Mouse (Mus musculus): ENCODE results near the gene Hist1h4d. TPM values are rescaled to one million over a fixed set of nuclear protein-coding genes. Genes with fewer than 3 reads are reported as not detected.
"Not testable (repeated sequence)": the region's sequence is repeated elsewhere in the genome, so short reads cannot be mapped to it uniquely, and the experiment has no call there.

Hist1h4d gene
- polyA plus RNA-seq, 1 experiment from 2014 or later, result 124 TPM

DNA sequence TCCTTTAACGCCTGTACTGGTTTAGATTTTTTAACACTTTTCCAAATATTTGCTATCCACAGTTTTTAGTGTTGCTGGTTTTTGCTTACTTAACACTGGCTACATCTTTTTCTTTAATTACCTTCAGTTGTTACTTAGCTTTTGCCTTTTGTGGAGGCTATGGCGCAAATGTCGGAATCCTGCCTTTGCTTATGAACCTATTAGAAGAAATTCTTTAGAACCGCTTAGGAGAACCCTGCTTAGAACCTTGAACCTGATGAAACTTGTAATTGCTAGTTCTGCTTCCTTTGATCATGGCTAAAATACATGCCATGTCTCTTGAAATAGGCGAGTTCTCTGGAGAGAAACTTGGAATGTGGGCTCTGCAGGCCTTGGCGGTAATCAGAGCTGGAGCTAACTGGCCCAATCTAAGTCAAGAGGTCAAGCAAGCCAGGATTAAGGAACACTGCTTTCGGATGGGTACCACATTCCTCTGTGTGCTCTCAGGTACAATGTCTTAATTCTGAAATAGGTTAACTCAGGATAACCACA lies 5.0 kb upstream of the Hist1h4d start:
- DNase-seq (ENCODE audit: low spot score, missing footprints) (peak; percentile 93), ATAC-seq (ENCODE audit: low FRiP score) (no peak)
- H3K9me3 ChIP-seq (ENCODE audit: control insufficient read depth, low read length), result no peaks in the 10 kb centered on the region
- H3K4me3 ChIP-seq (ENCODE audit: low read depth, low read length), result peak overlapping the region; percentile 39
- no peaks in the 10 kb centered on the region for H3K36me3 ChIP-seq (ENCODE audit: control insufficient read depth, insufficient read depth, low read length)
- peak overlapping the region; percentile 81 for H3K27ac ChIP-seq (ENCODE audit: low read depth, low read length)
- H3K4me2 ChIP-seq, result peak overlapping the region; percentile 61
- H3K9ac ChIP-seq (ENCODE audit: low read length), result peak overlapping the region; percentile 77
- H3K27me3 ChIP-seq (ENCODE audit: control insufficient read depth, insufficient read depth, low read length), result no peaks in the 10 kb centered on the region
- 1% methylated on average over 7 of the region's 7 CpGs for WGBS
- H3K4me1 ChIP-seq (ENCODE audit: control insufficient read depth, insufficient read depth, low read length), result peaks cover 11% of the 10 kb centered on the region

DNA sequence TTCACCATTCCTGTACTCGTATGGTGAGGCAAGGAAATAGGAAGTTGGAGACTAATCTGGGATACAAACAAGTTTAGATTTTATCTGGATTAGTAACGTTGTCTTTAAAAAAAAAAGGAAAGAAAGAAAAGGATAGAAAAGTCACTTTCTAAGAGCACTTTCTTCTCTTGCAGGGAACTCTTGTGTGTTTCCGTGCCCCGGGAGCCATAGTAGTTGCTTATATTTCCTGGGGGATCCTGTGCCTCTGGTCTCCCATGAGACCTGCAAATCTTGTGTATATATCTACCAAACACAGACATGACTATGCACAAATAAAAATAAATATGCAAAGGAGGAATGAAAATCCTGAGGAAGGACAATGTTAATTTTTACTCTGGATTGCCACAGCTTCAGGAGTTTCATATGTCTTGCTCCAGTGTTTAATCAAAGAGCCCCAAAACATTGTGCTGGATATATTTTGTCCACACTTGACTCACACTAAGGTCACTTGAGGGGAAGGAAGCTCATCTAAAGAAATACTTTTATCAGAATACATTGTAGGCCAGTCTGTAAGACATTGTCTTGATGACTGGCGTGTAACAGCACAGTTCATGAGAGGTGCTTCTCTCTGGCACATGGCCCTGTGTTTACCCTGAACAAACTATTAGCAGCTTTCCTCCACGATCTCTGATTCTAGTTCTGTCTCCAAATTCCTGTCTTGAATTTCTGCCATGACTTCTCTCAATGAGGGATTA lies 4.3 kb upstream of the Hist1h4d start:
- no peaks in the 10 kb centered on the region for H3K36me3 ChIP-seq (ENCODE audit: control insufficient read depth, insufficient read depth, low read length)
- DNase-seq (ENCODE audit: low spot score, missing footprints) (peak; percentile 91), ATAC-seq (ENCODE audit: low FRiP score) (no peak)
- 50% methylated on average over 6 of the region's 6 CpGs for WGBS
- H3K27ac ChIP-seq (ENCODE audit: low read depth, low read length), result peak overlapping the region; percentile 81
- H3K4me3 ChIP-seq (ENCODE audit: low read depth, low read length), result peak overlapping the region; percentile 39
- H3K9me3 ChIP-seq (ENCODE audit: control insufficient read depth, low read length), result no peaks in the 10 kb centered on the region
- no peaks in the 10 kb centered on the region for H3K27me3 ChIP-seq (ENCODE audit: control insufficient read depth, insufficient read depth, low read length)
- peak overlapping the region; percentile 61 for H3K4me2 ChIP-seq
- H3K4me1 ChIP-seq (ENCODE audit: control insufficient read depth, insufficient read depth, low read length), result peaks cover 11% of the 10 kb centered on the region
- H3K9ac ChIP-seq (ENCODE audit: low read length), result peak overlapping the region; percentile 77

DNA sequence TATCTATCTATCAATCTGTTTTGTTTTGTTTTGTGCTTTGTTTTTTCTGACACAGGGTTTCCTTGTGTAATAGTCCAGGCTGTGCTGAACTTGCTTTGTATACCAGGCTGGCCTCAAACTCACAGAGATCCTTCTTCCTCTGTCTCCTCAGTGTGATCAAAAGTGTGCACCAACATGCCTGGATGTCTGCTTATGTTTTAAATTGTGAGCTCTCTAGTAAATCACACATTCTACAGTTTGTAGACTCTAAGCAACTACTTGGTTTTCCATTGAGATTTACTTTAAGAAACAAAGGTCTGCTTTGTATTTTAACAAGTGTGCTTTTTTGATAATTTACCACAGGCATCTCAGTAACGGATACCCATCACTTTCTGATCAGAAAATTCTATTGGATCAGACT lies 3.6 kb upstream of the Hist1h4d start:
- H3K27me3 ChIP-seq (ENCODE audit: control insufficient read depth, insufficient read depth, low read length), result no peaks in the 10 kb centered on the region
- no peak overlapping the region for H3K4me2 ChIP-seq
- no peaks in the 10 kb centered on the region for H3K36me3 ChIP-seq (ENCODE audit: control insufficient read depth, insufficient read depth, low read length)
- H3K9me3 ChIP-seq (ENCODE audit: control insufficient read depth, low read length), result no peaks in the 10 kb centered on the region
- DNase-seq (ENCODE audit: low spot score, missing footprints), result peak; percentile 84
- H3K27ac ChIP-seq (ENCODE audit: low read depth, low read length), result no peak overlapping the region; the same call in 1 of the 2 replicates
- ATAC-seq (ENCODE audit: low FRiP score), result no peak
- H3K4me1 ChIP-seq (ENCODE audit: control insufficient read depth, insufficient read depth, low read length), result peaks cover 12% of the 10 kb centered on the region
- 100% methylated on average over 1 of the region's 1 CpGs for WGBS
- H3K4me3 ChIP-seq (ENCODE audit: low read depth, low read length), result no peak overlapping the region
- no peak overlapping the region for H3K9ac ChIP-seq (ENCODE audit: low read length)

DNA sequence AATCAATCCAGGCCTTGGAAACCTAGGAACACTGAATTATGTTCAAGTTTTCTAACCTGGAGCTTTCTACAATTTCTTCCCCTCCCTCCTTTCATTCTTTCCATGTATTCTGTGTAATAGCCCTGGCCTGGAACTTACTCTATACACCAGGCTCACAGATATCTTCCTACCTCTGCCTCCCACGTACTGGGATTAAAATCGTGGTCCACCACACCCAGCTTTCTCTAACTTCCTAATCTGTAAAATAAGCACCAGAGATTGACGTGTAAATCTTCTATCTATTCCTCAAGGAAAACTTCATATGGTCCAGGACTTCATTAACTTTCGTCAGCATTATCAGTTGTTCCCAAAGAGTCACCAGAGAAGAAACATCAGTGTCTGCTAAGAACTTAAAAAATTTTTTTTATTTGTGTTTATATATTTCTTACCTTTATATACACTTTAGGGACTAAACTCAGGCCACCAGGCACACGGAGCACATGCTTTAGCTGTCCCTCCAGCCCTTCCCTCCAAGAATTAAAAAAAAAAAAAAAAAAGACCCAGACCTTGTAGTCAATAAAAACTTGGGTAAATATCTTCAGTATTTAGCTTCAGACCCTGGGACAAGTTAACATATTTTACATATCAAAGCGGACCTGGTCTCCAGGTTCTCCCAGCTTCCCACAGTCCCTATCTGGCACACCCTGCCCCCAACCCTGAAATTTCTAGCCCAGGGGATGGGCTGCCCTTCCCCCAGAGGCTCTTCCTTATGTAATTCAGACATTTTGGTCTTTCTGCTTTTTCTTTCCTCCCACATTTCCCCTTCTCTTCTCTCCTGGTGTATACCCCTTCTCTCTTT lies 1.0 kb downstream of the Hist1h4d start:
- peak; percentile 93 for DNase-seq (ENCODE audit: low spot score, missing footprints)
- Histone ChIP-seq H3K27me3 (ENCODE audit: control insufficient read depth, insufficient read depth, low read length) (no peaks in the 10 kb centered on the region), H3K9me3 (ENCODE audit: control insufficient read depth, low read length) (no peaks in the 10 kb centered on the region), H3K4me2 (peak overlapping the region; percentile 63), H3K27ac (ENCODE audit: low read depth, low read length) (peak overlapping the region; percentile 77), H3K4me1 (ENCODE audit: control insufficient read depth, insufficient read depth, low read length) (peaks cover 17% of the 10 kb centered on the region; the same call in 1 of the 2 replicates), H3K9ac (ENCODE audit: low read length) (peak overlapping the region; percentile 69), H3K36me3 (ENCODE audit: control insufficient read depth, insufficient read depth, low read length) (no peaks in the 10 kb centered on the region), H3K4me3 (ENCODE audit: low read depth, low read length) (peak overlapping the region; percentile 42)
- no peak for ATAC-seq (ENCODE audit: low FRiP score)
- 6% methylated on average over 6 of the region's 6 CpGs for WGBS

DNA sequence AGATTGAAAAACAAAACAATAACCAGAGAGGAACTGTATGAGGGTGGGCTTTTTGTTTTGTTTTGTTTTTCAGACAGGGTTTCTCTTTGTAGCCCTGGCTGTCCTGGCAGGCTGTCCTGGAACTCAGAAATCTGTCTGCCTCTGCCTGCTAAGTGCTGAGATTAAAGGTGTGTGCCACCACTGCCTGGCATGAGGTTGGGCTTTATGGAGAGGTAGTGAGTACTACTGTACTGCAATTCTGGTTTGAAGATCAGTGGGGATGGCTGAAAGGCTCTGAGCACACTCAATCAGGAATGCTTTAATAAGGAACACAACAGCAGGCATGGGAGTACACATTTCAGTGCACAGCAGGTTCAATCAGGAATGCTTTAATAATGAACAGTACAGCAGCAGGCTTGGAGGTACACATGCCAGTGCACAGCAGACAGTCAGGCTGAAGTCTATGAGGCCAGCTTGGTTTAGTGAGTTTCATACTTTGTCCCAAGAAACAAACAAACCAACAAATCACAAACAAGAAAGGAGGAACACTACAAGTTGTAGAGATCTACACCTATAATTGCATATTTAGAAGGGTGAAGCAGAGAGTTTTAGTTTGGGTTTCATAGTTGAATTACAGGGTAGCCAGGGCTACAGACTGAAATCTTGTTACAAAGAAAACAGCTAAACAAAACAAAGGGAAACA lies 2.1 kb downstream of the Hist1h4d start:
- ATAC-seq (ENCODE audit: low FRiP score) (no peak), DNase-seq (ENCODE audit: low spot score, missing footprints) (peak; percentile 85)
- H3K36me3 ChIP-seq (ENCODE audit: control insufficient read depth, insufficient read depth, low read length), result no peaks in the 10 kb centered on the region
- peaks cover 17% of the 10 kb centered on the region; the same call in 1 of the 2 replicates for H3K4me1 ChIP-seq (ENCODE audit: control insufficient read depth, insufficient read depth, low read length)
- peak overlapping the region; percentile 77 for H3K27ac ChIP-seq (ENCODE audit: low read depth, low read length)
- no peak overlapping the region for H3K4me3 ChIP-seq (ENCODE audit: low read depth, low read length)
- H3K27me3 ChIP-seq (ENCODE audit: control insufficient read depth, insufficient read depth, low read length), result no peaks in the 10 kb centered on the region
- peak overlapping the region; percentile 12 for H3K4me2 ChIP-seq
- no peaks in the 10 kb centered on the region for H3K9me3 ChIP-seq (ENCODE audit: control insufficient read depth, low read length)
- peak overlapping the region; percentile 22; the same call in 1 of the 2 replicates for H3K9ac ChIP-seq (ENCODE audit: low read length)

DNA sequence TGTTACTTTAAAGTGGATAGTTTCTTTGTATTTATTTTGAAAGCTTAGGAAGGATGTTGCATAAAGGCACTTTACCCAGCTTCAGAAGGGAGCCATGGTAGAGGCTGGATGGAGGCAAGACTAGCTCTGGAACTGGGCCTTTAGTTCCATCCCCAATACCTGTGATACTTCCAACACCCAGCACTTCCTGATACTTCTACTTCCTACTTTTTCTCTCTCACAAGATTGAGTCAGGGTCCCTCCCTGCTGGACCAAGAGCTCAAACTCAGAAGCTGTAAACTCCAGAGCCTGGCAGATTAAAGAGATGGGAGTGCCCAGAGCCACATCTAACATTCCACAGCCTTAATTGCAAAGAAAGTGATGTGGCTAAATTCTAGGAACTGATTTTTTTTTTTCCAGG lies 2.9 kb downstream of the Hist1h4d start:
- DNase-seq (ENCODE audit: low spot score, missing footprints) (peak; percentile 90), ATAC-seq (ENCODE audit: low FRiP score) (no peak)
- Histone ChIP-seq H3K4me1 (ENCODE audit: control insufficient read depth, insufficient read depth, low read length) (peaks cover 17% of the 10 kb centered on the region; the same call in 1 of the 2 replicates), H3K4me2 (peak overlapping the region; percentile 78), H3K27ac (ENCODE audit: low read depth, low read length) (peak overlapping the region; percentile 98), H3K36me3 (ENCODE audit: control insufficient read depth, insufficient read depth, low read length) (no peaks in the 10 kb centered on the region), H3K4me3 (ENCODE audit: low read depth, low read length) (peak overlapping the region; percentile 40; the same call in 1 of the 2 replicates), H3K9me3 (ENCODE audit: control insufficient read depth, low read length) (no peaks in the 10 kb centered on the region), H3K27me3 (ENCODE audit: control insufficient read depth, insufficient read depth, low read length) (no peaks in the 10 kb centered on the region), H3K9ac (ENCODE audit: low read length) (peak overlapping the region; percentile 85)

DNA sequence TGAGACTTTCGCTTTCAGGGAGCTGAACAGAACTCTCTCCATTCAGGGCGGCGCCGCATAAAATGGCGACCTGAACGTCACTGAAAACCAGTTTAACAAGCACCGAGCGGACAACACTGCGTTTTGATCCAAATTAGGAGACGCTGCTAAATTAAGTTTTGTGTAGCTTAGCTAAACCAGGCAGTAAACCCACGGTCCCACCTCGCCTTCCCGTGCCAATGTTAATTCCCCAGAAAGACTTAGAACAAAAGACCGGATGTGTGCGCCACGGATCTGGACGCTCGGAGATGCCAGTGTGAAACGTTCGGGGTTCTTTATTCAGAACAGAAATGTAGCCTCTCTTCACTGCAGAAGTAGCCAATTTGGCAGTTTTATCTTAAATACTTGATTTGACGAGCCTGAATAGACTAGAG lies 3.6 kb downstream of the Hist1h4d start:
- Histone ChIP-seq H3K9me3 (ENCODE audit: control insufficient read depth, low read length) (no peaks in the 10 kb centered on the region), H3K27me3 (ENCODE audit: control insufficient read depth, insufficient read depth, low read length) (no peaks in the 10 kb centered on the region), H3K36me3 (ENCODE audit: control insufficient read depth, insufficient read depth, low read length) (no peaks in the 10 kb centered on the region), H3K4me1 (ENCODE audit: control insufficient read depth, insufficient read depth, low read length) (peaks cover 17% of the 10 kb centered on the region; the same call in 1 of the 2 replicates), H3K4me3 (ENCODE audit: low read depth, low read length) (peak overlapping the region; percentile 40), H3K9ac (ENCODE audit: low read length) (peak overlapping the region; percentile 85), H3K4me2 (peak overlapping the region; percentile 78), H3K27ac (ENCODE audit: low read depth, low read length) (peak overlapping the region; percentile 98)
- ATAC-seq (ENCODE audit: low FRiP score) (peak; percentile 8), DNase-seq (ENCODE audit: low spot score, missing footprints) (peak; percentile 97)
- WGBS, result under 1% methylated on average over 21 of the region's 21 CpGs

DNA sequence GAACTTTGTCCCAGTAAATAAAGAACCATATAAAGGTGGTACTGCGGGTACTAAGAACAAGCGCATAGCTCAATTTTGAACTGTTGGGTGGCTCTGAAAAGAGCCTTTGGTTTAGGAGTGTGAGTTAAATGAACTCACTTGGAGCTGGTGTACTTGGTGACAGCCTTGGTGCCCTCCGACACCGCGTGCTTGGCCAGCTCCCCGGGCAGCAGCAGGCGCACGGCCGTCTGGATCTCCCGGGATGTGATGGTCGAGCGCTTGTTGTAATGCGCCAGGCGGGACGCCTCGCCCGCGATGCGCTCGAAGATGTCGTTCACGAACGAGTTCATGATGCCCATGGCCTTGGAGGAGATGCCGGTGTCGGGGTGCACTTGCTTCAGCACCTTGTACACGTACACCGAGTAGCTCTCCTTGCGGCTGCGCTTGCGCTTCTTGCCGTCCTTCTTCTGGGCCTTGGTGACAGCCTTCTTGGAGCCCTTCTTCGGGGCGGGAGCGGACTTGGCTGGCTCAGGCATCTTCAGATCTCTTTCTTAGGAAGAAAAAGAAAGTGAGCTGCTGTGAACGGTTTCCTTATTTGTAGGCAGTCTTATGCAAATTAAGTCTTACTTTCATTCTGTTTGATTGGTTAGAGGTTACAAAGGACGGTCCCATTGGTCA lies 4.2 kb downstream of the Hist1h4d start:
- peak; percentile 87 for ATAC-seq (ENCODE audit: low FRiP score)
- H3K4me3 ChIP-seq (ENCODE audit: low read depth, low read length), result peak overlapping the region; percentile 40
- peaks cover 17% of the 10 kb centered on the region; the same call in 1 of the 2 replicates for H3K4me1 ChIP-seq (ENCODE audit: control insufficient read depth, insufficient read depth, low read length)
- H3K4me2 ChIP-seq, result peak overlapping the region; percentile 78
- not testable (repeated sequence) for H3K9me3 ChIP-seq (ENCODE audit: control insufficient read depth, low read length); H3K36me3 ChIP-seq (ENCODE audit: control insufficient read depth, insufficient read depth, low read length); H3K27me3 ChIP-seq (ENCODE audit: control insufficient read depth, insufficient read depth, low read length)
- DNase-seq (ENCODE audit: low spot score, missing footprints), result peak; percentile 99
- H3K9ac ChIP-seq (ENCODE audit: low read length), result peak overlapping the region; percentile 85
- H3K27ac ChIP-seq (ENCODE audit: low read depth, low read length), result peak overlapping the region; percentile 98
- WGBS, result under 1% methylated on average over 28 of the region's 36 CpGs
